Mouse (Mus musculus): ENCODE data around the gene Hus1.

DNA sequence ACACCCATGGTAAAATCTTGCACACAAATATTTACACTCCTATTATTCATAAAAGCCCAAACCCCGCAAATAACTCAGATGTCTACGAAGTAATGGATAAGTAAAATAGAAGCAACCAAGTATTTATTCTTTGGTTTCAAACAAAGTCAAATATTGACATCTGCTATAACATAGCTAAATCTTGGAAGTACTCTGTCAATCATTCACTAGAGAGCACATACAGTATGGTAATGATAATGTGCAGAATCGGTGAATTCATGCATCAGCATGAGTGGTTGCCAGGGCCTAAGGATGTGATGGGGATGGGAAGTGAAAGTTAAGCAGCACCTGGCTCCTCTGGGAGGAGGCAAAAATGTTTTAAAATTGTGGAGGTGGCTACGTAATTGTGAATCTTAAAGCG is 9.2 kb upstream of the Hus1 start:
- TF ChIP-seq CTCF (IDR thresholded peaks at IDR 0.05; ENCODE audit: insufficient read depth, low read depth, low read length) (no peak), POLR2A (IDR thresholded peaks at IDR 0.05; ENCODE audit: insufficient read depth, low read depth, low read length) (no peak)
